Mouse (Mus musculus) gastrocnemius, adult 18-20 months (tissue): ENCODE data around the gene Igf1r. TPM values are rescaled to one million over a fixed set of nuclear protein-coding genes. Genes with fewer than 3 reads are reported as not detected.
A peak's percentile ranks its signal among the peaks of the same experiment; 100 is the strongest.

Source experiments
- DNase-seq: peaks from one replicate; pipeline ENCODE4 v3.0.0; 2021; ENCODE audit warnings: low spot score
- total RNA-seq, 2 experiments: library from RNA; stranded (reverse); gene quantifications; 2 replicates each; pipeline ENCODE4 v1.2.3; 2021

The Igf1r gene
- total RNA-seq, 2 experiments from 2014 or later: 6.9 to 8.1 TPM

DNA sequence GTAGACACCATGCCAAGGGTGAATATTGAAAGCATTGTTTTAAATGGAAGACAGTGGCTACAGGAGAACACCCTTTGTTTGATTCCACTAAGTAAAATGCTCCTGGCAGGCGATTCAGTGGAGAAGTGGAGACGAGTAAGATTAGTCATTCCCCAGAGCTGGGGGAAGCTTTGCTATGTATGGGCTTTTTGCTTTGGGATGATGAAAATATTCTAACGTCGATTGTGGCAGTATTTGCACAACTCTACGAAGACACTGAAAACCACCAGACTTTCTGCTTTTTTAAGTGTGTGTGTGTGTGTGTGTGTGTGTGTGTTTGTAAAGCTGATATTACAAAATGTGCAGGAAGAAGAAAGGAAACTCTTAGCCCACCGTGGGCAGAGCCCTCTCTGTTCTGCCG is 202.0 kb downstream of the Igf1r start:
- no peak for DNase-seq

GRCm38 (mm10) chr7:68160094-68160791 is 207.6 kb downstream of the Igf1r start:
- peak; percentile 17 for DNase-seq

- no peak for DNase-seq
Observed at GRCm38 (mm10) chr7:68164074-68164473, 211.4 kb downstream of the Igf1r start.

- no peak for DNase-seq
Observed at GRCm38 (mm10) chr7:68172776-68173175, 220.1 kb downstream of the Igf1r start.

GRCm38 (mm10) chr7:68179672-68180071 is 227.0 kb downstream of the Igf1r start:
- DNase-seq: no peak

DNA sequence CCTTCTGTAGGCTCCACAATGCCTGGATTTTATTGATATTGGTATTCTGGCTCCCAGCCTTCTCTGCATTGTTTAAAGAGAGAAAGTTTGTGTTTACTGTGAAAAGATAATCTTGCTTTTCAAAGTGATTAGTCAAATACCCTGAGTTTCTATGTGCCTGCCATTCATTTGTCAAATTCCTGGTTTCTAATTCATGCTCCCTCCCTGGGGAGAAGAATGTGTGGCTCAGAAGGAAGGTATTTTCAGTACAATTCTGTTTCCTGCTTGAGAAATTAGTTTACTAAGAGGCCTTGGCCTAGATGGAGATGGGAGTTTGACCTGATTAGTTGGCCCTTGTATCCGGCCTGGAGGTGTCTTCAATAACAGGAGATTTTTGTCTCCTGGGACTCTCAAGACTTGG is 228.5 kb downstream of the Igf1r start:
- no peak for DNase-seq

DNA sequence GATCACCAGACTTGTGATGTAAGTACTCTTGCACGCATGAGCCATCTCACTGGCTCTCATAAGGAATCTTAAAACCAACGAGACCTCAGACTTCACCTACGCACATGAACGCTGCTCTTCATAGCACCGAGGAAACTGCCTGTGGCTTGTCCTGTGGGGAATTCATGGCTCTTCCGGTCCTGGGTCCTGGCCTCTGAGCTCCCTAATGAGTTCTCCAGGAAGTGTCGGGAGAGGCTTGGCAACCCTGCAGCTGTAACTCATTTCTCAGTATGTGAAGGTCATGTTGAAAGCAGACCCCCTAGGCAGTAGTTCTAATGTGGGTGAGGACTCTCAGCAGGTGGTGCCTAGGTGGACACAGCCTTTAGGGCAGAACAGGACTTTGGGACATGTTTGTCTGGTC is 229.4 kb downstream of the Igf1r start:
- no peak for DNase-seq

DNA sequence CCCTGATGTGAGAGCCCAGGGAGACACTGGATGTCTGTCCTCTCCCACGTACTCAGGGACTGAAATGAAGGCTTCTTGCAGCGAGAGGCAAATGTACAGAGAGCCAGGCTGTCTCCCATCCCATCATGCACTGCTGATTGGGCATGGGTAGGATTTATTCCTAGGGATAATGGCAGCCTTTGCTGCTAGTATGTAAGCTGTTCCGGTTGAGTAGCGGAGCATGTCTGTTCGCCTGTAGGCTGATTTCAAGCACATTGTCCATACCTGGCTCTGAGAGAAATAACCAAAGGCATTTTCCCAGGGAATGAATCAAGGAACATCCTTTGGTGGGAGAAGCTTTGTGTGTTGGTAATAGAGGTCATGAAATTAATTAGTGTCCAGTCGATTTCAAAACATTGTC is 230.1 kb downstream of the Igf1r start:
- no peak for DNase-seq

GRCm38 (mm10) chr7:68183421-68183820 is 230.8 kb downstream of the Igf1r start:
- no peak for DNase-seq

DNA sequence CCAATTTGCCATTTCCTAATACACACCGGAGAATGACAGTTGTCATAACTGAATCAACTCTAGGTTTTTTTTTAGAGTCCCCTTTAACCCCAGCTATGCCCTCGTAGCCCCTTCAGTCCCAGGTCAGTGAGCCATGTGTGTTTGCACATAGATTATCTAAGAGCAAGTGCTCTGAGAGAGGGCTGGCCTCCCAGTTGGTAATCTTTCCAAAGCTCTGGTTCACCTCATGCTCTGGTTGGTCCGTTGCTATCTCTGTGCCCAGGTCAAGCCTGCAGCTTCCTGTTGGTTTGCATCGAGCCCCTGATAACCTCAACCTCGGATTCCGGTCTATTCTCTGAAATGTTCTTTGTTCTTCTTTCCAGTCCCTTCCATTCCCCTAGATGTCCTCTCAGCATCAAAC is 236.6 kb downstream of the Igf1r start:
- DNase-seq: no peak

DNA sequence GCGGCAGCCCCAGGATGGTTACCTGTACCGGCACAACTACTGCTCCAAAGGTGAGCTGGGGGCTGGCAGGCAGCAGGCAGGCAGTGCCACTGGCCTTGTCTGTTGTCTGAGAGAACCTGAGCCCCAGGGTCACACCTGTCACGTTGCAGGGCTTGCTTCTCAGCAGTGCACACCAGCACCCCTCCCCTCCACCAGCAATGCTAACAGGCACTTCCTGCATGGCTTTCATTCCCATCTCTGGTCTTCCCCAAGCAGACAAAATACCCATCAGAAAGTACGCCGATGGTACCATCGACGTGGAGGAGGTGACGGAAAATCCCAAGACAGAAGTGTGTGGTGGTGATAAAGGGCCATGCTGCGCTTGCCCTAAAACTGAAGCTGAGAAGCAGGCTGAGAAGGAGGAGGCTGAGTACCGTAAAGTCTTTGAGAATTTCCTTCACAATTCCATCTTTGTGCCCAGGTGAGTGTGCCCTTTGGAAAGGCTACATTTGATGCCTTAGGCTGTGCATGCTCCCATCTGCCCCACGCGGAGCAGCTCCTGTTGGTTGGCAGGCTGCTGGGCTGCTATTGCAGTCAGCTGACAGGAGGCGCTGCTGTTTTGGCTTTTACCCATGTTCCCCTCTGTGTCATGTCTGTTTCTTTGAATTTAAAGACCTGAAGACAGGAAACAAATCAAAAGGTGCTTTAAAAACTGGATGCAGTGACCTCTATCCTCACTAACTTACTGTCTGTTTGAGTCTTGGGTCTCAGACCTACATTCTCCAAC is 237.2 kb downstream of the Igf1r start:
- no peak for DNase-seq

DNA sequence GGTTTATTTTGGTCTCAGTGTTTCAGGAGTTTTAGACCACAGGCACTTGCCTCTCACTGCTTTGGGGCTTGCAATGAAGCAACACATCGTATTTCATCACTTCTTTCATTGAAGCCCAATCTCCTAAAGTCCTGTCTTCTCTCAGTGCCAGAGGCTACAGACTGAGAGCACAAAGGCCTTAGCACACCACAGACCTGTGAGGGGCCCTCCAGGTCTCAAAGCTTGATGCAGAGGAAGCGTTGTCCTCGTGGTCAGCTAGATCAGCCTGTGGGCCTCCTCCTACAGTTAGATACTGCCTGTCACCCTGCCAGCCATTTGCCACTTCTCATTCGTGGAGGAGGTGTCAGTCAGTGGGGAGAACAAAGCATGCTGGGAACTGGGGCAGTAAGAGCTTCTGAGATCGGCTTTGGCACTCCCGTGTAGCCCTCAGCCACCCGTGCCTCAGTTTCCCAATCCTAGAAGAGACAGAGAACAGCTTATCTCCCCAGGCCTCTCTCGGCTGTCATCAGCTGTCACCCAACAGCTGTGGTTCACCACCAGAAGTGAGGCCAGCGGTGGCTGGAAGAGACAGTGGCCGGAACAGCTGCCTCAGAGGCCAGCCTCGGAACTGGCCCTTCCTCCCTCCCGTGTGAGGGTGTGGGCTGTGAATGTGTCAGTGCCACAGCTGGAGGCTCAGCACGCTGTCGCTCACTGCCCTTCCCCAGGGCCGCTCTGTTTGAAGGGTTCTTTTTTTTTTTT is 241.5 kb downstream of the Igf1r start:
- DNase-seq: no peak

GRCm38 (mm10) chr7:68199609-68200008 is 247.0 kb downstream of the Igf1r start:
- no peak for DNase-seq

DNA sequence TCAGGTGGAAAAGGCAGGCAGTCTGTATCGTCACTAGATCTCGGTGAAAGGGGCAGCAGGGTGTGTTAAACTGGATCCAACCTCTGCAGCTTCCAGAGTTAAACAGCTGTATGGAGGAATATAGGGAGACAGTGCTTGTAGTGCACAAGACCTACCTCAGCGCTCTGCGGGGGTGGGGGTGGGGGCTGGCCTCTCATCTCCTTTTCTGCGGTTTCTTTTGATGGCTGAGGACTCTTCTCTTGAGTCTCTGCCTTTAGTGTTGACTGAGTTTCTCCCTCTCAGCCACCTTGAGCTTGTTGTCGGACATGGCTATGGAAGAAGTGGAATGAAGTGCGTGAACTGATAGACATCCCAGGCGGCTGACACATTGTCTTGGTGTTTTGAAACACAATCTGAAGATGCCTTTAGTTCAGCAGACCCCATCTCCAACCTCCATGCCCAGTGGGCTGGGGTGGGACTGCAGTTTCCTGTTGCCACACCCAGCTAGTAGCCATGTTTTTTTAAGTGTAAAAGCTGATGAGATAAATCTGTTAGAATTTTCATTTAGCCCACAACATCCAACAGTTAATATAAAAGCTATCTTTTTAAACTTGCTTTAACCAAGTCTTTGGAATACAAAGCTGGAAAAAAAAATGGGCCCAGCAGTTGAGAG is 253.3 kb downstream of the Igf1r start:
- no peak for DNase-seq

GRCm38 (mm10) chr7:68209039-68209438 is 256.4 kb downstream of the Igf1r start:
- no peak for DNase-seq

GRCm38 (mm10) chr7:68210417-68210816 is 257.8 kb downstream of the Igf1r start:
- no peak for DNase-seq

GRCm38 (mm10) chr7:68211883-68212282 is 259.3 kb downstream of the Igf1r start:
- DNase-seq: no peak

DNA sequence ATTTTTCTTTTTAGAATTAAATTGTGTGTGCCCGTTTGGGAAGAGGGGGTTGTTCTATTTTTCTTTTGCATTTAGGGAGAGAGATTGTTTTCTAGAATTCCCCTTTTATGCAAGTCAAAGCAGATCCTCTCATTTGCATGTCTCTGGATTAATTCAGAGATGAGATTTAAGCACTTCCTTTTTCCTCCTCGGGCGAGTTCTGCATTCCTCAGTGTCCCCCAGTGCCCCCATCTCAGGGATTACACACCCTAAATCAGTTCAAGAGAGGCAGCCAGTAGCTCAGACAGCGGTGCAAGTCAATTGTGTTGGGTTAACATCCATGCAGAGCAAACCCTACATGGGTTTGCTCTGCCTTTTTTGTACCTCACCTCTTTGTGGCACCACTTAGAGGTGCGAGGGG is 261.2 kb downstream of the Igf1r start:
- no peak for DNase-seq

- DNase-seq: peak; percentile 96
Observed at GRCm38 (mm10) chr7:68215522-68216070, 263.0 kb downstream of the Igf1r start.

- no peak for DNase-seq
Observed at GRCm38 (mm10) chr7:68218879-68219278, 266.3 kb downstream of the Igf1r start.

DNA sequence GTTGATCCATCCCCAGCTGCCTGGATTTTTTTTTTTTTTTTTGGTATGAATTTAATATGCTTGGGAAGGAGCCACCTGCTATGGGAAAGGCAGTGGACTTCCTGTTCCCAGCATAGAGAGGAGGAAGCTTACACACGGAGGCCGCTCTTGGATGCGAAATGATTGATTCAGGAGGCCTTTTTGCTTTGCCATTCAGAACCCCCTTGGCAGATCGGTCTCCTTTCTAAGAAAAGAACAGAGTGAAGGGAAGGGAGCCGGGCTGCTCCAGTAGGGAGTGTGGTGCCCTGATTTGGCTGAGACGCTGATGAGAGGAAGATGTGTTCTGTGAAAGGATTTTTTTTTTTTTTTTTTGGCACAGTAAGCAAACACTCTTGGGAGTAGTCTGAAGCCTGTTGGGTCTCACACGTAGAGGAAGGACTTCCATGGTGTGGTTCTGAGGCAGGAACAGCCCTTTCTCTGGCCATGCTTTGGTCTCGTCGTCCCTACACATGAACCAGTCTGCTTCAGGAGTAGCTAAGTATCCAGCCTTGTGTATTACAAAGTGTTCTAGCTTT is 269.1 kb downstream of the Igf1r start:
- no peak for DNase-seq
